Mouse (Mus musculus) ES-E14 (cell line): ENCODE results near the gene Gfer. TPM values are rescaled to one million over a fixed set of nuclear protein-coding genes. Genes with fewer than 3 reads are reported as not detected.

Experiments used
- DNase-seq: peaks from one replicate; pipeline ENCODE4 v3.0.0-alpha.2; 2013; ENCODE audit warnings: low read depth, low spot score
- H3K27ac ChIP-seq: 2 replicates; pipeline ENCODE4 v1.5.1; 2012; ENCODE audit warnings: low read depth, mild to moderate bottlenecking, low read length, moderate library complexity, mixed read lengths; ENCODE audit not compliant: poor library complexity, insufficient read depth, severe bottlenecking
- H3K36me3 ChIP-seq: 2 replicates; pipeline ENCODE4 v1.6.1; 2012; ENCODE audit warnings: mild to moderate bottlenecking, low read length, moderate library complexity, mixed read lengths; ENCODE audit not compliant: control insufficient read depth, poor library complexity, insufficient read depth, severe bottlenecking
- H3K4me1 ChIP-seq, 2 experiments: fragments of 150-350 bp in 1 of 2; sonication (generic) in 1 of 2; 2 replicates each; pipeline ENCODE4 v1.6.1; 2012; ENCODE audit warnings: low read length in 2 of 2, mild to moderate bottlenecking in 1 of 2, mixed read lengths in 1 of 2; ENCODE audit not compliant: control insufficient read depth in 2 of 2, insufficient read depth in 2 of 2, poor library complexity in 1 of 2
- H3K4me3 ChIP-seq, 2 experiments: fragments of 150-350 bp in 1 of 2; sonication (generic) in 1 of 2; 2 replicates each; pipeline ENCODE4 v1.5.1; 2012; ENCODE audit warnings: low read length in 2 of 2, low read depth in 1 of 2, mild to moderate bottlenecking in 1 of 2, mixed read lengths in 1 of 2; ENCODE audit not compliant: insufficient read depth in 1 of 2, poor library complexity in 1 of 2, severe bottlenecking in 1 of 2
- H3K9ac ChIP-seq: 2 replicates; pipeline ENCODE4 v1.6.1; 2012; ENCODE audit warnings: low read depth, mild to moderate bottlenecking, low read length, mixed read lengths; ENCODE audit not compliant: poor library complexity, insufficient read depth, severe bottlenecking
- H3K9me3 ChIP-seq: fragments of 150-350 bp; sonication (generic); 2 replicates; pipeline ENCODE4 v1.6.1; 2012; ENCODE audit warnings: low read depth, mild to moderate bottlenecking, low read length; ENCODE audit not compliant: control insufficient read depth, insufficient read depth
- CHD2 ChIP-seq: IDR thresholded peaks from 2 replicates; pipeline ENCODE4 v1.6.1; 2014; ENCODE audit warnings: mild to moderate bottlenecking, low read depth, low read length, inconsistent platforms
- HCFC1 ChIP-seq: IDR thresholded peaks from 2 replicates; pipeline ENCODE4 v1.6.1; 2012; ENCODE audit warnings: low read length, inconsistent platforms, borderline replicate concordance; ENCODE audit not compliant: insufficient read depth
- MAFK ChIP-seq: IDR thresholded peaks from 2 replicates; pipeline ENCODE4 v1.6.1; 2014; ENCODE audit warnings: mild to moderate bottlenecking, low read depth, low read length, inconsistent platforms; ENCODE audit not compliant: insufficient read depth
- ZC3H11A ChIP-seq: IDR thresholded peaks from 2 replicates; pipeline ENCODE4 v1.6.1; 2012; ENCODE audit warnings: low read depth, mild to moderate bottlenecking, inconsistent platforms, low read length, borderline replicate concordance
- ZNF384 ChIP-seq: IDR thresholded peaks from 2 replicates; pipeline ENCODE4 v1.6.1; 2012; ENCODE audit warnings: low read depth, low read length, inconsistent platforms
- in situ Hi-C, 2 experiments: fragments of 600-800 bp; cut with MboI; formaldehyde crosslinking; loops; one replicate each; pipeline ENCODE4 v1.15.1; 2025; ENCODE audit warnings: low sequenced_read_pairs in 2 of 2, inconsistent platforms in 1 of 2; ENCODE audit not compliant: unreplicated experiment in 2 of 2
- total RNA-seq: library from RNA; depleted of rRNA; stranded (reverse); fragments of 300-350 nt; gene quantifications from 2 replicates; pipeline ENCODE4 v1.2.3, GENCODE M21; 2012

The Gfer gene
- total RNA-seq, 1 experiment: 61.8 TPM

- no peak for DNase-seq
- Histone ChIP-seq H3K27ac (no peak overlapping the region), H3K36me3 (no peaks in the 10 kb centered on the region), H3K4me3 (no peak overlapping the region), H3K9me3 (no peaks in the 10 kb centered on the region), H3K4me1 (peaks cover 6 to 14% of the 10 kb centered on the region in 2 experiments; a peak in 3 of 4 replicates), H3K9ac (no peak overlapping the region)
- in situ Hi-C loops: no loop called here
- TF ChIP-seq ZC3H11A (no peak), HCFC1 (no peak), ZNF384 (no peak), MAFK (no peak), CHD2 (no peak)
Observed at GRCm38 (mm10) chr17:24651835-24652234, 44.1 kb downstream of the Gfer start.

GRCm38 (mm10) chr17:24650766-24651165, 45.2 kb downstream of the Gfer start:
- no peak overlapping the region for H3K27ac ChIP-seq
- no peaks in the 10 kb centered on the region for H3K9me3 ChIP-seq
- H3K4me1 ChIP-seq: peaks cover 6 to 16% of the 10 kb centered on the region in 2 experiments; a peak in 3 of 4 replicates
- DNase-seq: no peak
- no peaks in the 10 kb centered on the region for H3K36me3 ChIP-seq
- H3K9ac ChIP-seq: 0 out of 2 replicates have a peak overlapping the region, but pooled peaks have one; percentile 51
- in situ Hi-C loops: no loop called here
- TF ChIP-seq CHD2: no peak
- no peak overlapping the region; a peak in 1 of 4 replicates for H3K4me3 ChIP-seq

GRCm38 (mm10) chr17:24650070-24650616, 45.8 kb downstream of the Gfer start, which contains the start of gene Slc9a3r2:
TSS of gene Slc9a3r2 (minus strand) at chr17:24650327.
- TF ChIP-seq ZC3H11A: no peak
- no peak for TF ChIP-seq MAFK
- no peak for TF ChIP-seq HCFC1
- no peak for TF ChIP-seq CHD2
- TF ChIP-seq ZNF384: no peak
- no peaks in the 10 kb centered on the region for H3K9me3 ChIP-seq
- H3K27ac ChIP-seq: no peak within 1 kb of the TSS
- H3K4me3 ChIP-seq: peak within 1 kb of the TSS; percentile 85 to 96
- no peak for DNase-seq
- H3K36me3 ChIP-seq: no peaks in the 10 kb centered on the region
- H3K4me1 ChIP-seq: peaks cover 6 to 21% of the 10 kb centered on the region in 2 experiments; a peak in 3 of 4 replicates
- in situ Hi-C loops: no loop called here
- H3K9ac ChIP-seq: peak within 1 kb of the TSS; percentile 88

- H3K9me3 ChIP-seq: no peaks in the 10 kb centered on the region
- in situ Hi-C loops: no loop called here
- H3K4me3 ChIP-seq: peak overlapping the region; percentile 85 to 96
- H3K27ac ChIP-seq: no peak overlapping the region
- peaks cover 8 to 27% of the 10 kb centered on the region in 2 experiments; a peak in 3 of 4 replicates for H3K4me1 ChIP-seq
- DNase-seq: no peak
- peak overlapping the region; percentile 88 for H3K9ac ChIP-seq
- TF ChIP-seq CHD2 (no peak), MAFK (no peak), ZNF384 (no peak), ZC3H11A (no peak), HCFC1 (no peak)
- no peaks in the 10 kb centered on the region for H3K36me3 ChIP-seq
Observed at GRCm38 (mm10) chr17:24649581-24650069, 46.3 kb downstream of the Gfer start.
